Mouse (Mus musculus) kidney, postnatal 10 days (tissue): Measurements from ENCODE around the gene Arv1.
A peak's percentile ranks its signal among the peaks of the same experiment; 100 is the strongest.

ENCODE experiments used
- DNase-seq: peaks from one replicate; pipeline ENCODE4 v3.0.0; 2021; ENCODE audit warnings: mixed read lengths

The Arv1 gene

GRCm38 (mm10) chr8:124732828-124733227, 10.9 kb downstream of the Arv1 start:
- no peak for DNase-seq

GRCm38 (mm10) chr8:124735371-124735911, 13.5 kb downstream of the Arv1 start:
- no peak for DNase-seq

- peak; percentile 53 for DNase-seq
Observed at GRCm38 (mm10) chr8:124739268-124739667, 17.3 kb downstream of the Arv1 start.

GRCm38 (mm10) chr8:124746661-124747060, 24.7 kb downstream of the Arv1 start:
- no peak for DNase-seq

- peak; percentile 30 for DNase-seq
Observed at GRCm38 (mm10) chr8:124751191-124751590, 29.3 kb downstream of the Arv1 start.

- peak; percentile 80 for DNase-seq
Observed at GRCm38 (mm10) chr8:124751709-124752173, 29.8 kb downstream of the Arv1 start, which contains the start of gene Fam89a. Gene Fam89a (minus strand): TSS chr8:124751832.

- DNase-seq: no peak
Observed at GRCm38 (mm10) chr8:124752325-124752862, 30.5 kb downstream of the Arv1 start.

GRCm38 (mm10) chr8:124754101-124754791, 32.3 kb downstream of the Arv1 start:
- peak; percentile 39 for DNase-seq

- no peak for DNase-seq
Observed at GRCm38 (mm10) chr8:124754792-124755190, 32.9 kb downstream of the Arv1 start.

- no peak for DNase-seq
Observed at GRCm38 (mm10) chr8:124755481-124755880, 33.5 kb downstream of the Arv1 start.

GRCm38 (mm10) chr8:124756153-124756552, 34.2 kb downstream of the Arv1 start:
- DNase-seq: no peak

GRCm38 (mm10) chr8:124756601-124757000, 34.7 kb downstream of the Arv1 start:
- DNase-seq: no peak

GRCm38 (mm10) chr8:124758544-124758943, 36.6 kb downstream of the Arv1 start:
- peak; percentile 67 for DNase-seq

- no peak for DNase-seq
Observed at GRCm38 (mm10) chr8:124763061-124763460, 41.1 kb downstream of the Arv1 start.

GRCm38 (mm10) chr8:124772389-124772788, 50.5 kb downstream of the Arv1 start:
- no peak for DNase-seq

GRCm38 (mm10) chr8:124775695-124776094, 53.8 kb downstream of the Arv1 start:
- peak; percentile 85 for DNase-seq

- peak; percentile 50 for DNase-seq
Observed at GRCm38 (mm10) chr8:124780236-124780635, 58.3 kb downstream of the Arv1 start.

GRCm38 (mm10) chr8:124782431-124782830, 60.5 kb downstream of the Arv1 start:
- no peak for DNase-seq

- DNase-seq: peak; percentile 43
Observed at GRCm38 (mm10) chr8:124783228-124783627, 61.3 kb downstream of the Arv1 start.
